Mouse (Mus musculus) liver, embryonic 12.5 days (tissue): ENCODE measurements around the gene Afap1. TPM values are rescaled to one million over a fixed set of nuclear protein-coding genes. Genes with fewer than 3 reads are reported as not detected.

Experiments used
- ATAC-seq: fragments of 200-750 bp; cut with Nextera tagmentation; 2 replicates; pipeline ENCODE4 v1.8.0; 2017; ENCODE audit warnings: moderate number of reproducible peaks, mild to moderate bottlenecking, moderate library complexity
- H3K27ac ChIP-seq: fragments of 300-500 bp; sonication (generic); 2 replicates; pipeline ENCODE4 v1.5.1; 2016; ENCODE audit warnings: mild to moderate bottlenecking
- H3K27me3 ChIP-seq: fragments of 300-500 bp; sonication (generic); replicated peaks from 2 replicates; pipeline ENCODE4 v1.6.1; 2016; ENCODE audit warnings: mild to moderate bottlenecking, moderate library complexity
- H3K36me3 ChIP-seq: fragments of 300-500 bp; sonication (generic); 2 replicates; pipeline ENCODE4 v1.6.1; 2016; ENCODE audit warnings: mild to moderate bottlenecking, moderate library complexity
- H3K4me1 ChIP-seq: fragments of 300-500 bp; sonication (generic); 2 replicates; pipeline ENCODE4 v1.6.1; 2016
- H3K4me2 ChIP-seq: fragments of 300-500 bp; sonication (generic); 2 replicates; pipeline ENCODE4 v1.6.1; 2016; ENCODE audit warnings: mild to moderate bottlenecking, moderate library complexity
- H3K4me3 ChIP-seq: fragments of 300-500 bp; sonication (generic); 2 replicates; pipeline ENCODE4 v1.5.1; 2016; ENCODE audit warnings: mild to moderate bottlenecking, moderate library complexity
- H3K9ac ChIP-seq: fragments of 300-500 bp; sonication (generic); 2 replicates; pipeline ENCODE4 v1.6.1; 2016; ENCODE audit warnings: mild to moderate bottlenecking, moderate library complexity
- H3K9me3 ChIP-seq: fragments of 300-500 bp; sonication (generic); replicated peaks from 2 replicates; pipeline ENCODE4 v1.6.1; 2016; ENCODE audit warnings: mild to moderate bottlenecking, moderate library complexity
- WGBS: fragments of 180-500 bp; shearing (Covaris S2); methylation state at CpG from one replicate; pipeline ENCODE4 v1.1.7; 2016; ENCODE audit not compliant: insufficient replicate concordance; 5-methylcytosine and 5-hydroxymethylcytosine counted together
- polyA plus RNA-seq: library from polyadenylated mRNA; unstranded; fragments of >200 nt; fragmentation: Nextera tagmentation; extraction: Ambion mirVana; gene quantifications from 2 replicates; pipeline ENCODE4 v1.2.1, GENCODE M21; 2016

The Afap1 gene
- polyA plus RNA-seq, 1 experiment from 2014 or later: 2.7 TPM

GRCm38 (mm10) chr5:35898994-35899393 is 5.9 kb downstream of the Afap1 start:
- no peak overlapping the region for H3K27ac ChIP-seq
- peaks cover 17% of the 10 kb centered on the region; the same call in 1 of the 2 replicates for H3K4me1 ChIP-seq
- H3K4me3 ChIP-seq: no peak overlapping the region
- no peaks in the 10 kb centered on the region for H3K36me3 ChIP-seq
- no peak overlapping the region for H3K4me2 ChIP-seq
- no peak for ATAC-seq
- WGBS: 68% methylated on average over 3 of the region's 3 CpGs
- no peaks in the 10 kb centered on the region for H3K9me3 ChIP-seq
- H3K9ac ChIP-seq: no peak overlapping the region
- H3K27me3 ChIP-seq: peaks cover 25% of the 10 kb centered on the region

DNA sequence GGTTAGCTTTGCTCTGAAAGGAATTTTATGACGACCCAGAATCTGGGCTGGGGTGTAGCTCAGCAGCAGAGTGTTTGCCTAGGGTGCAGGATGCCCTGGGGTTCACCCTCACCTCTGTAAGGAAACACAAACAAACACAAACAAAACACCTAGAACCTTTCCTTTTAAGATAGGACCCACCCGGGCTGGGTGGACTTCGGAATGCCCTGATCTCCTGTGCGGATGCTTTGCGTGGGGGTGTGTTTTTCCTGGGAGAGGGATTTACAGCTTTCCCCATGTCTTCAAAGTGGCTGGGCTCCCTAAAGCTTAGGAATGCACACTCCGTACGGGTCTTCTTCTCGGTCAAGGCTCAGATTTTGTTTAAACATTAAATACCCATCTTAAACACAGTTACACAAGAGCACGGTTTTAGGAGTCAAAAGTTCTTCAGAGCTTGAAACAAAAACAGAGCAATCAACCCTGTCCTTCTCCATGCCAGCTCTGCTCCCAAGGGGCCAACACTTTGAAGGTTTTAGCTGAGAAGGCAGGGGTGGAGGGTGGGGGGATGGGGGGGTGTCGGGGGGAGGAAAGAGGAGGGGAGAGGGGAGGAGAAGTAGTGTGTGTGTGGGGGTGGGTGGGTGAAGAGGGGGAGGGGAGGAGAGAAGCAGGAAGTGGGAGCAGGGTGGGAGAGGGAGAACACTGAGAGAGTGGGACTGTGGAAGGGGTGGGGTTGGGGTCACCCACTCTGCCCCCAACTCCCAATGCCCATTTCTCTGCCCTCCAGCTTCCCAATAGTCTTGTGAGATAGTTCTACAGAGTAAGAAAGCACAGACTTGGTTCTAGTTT is 7.5 kb downstream of the Afap1 start:
- Histone ChIP-seq H3K4me2 (peak overlapping the region; percentile 15), H3K9ac (no peak overlapping the region), H3K4me1 (peaks cover 15% of the 10 kb centered on the region; the same call in 1 of the 2 replicates), H3K4me3 (no peak overlapping the region), H3K36me3 (no peaks in the 10 kb centered on the region), H3K27me3 (peaks cover 9% of the 10 kb centered on the region), H3K9me3 (no peaks in the 10 kb centered on the region), H3K27ac (no peak overlapping the region)
- ATAC-seq: no peak
- WGBS: 31% methylated on average over 9 of the region's 10 CpGs

DNA sequence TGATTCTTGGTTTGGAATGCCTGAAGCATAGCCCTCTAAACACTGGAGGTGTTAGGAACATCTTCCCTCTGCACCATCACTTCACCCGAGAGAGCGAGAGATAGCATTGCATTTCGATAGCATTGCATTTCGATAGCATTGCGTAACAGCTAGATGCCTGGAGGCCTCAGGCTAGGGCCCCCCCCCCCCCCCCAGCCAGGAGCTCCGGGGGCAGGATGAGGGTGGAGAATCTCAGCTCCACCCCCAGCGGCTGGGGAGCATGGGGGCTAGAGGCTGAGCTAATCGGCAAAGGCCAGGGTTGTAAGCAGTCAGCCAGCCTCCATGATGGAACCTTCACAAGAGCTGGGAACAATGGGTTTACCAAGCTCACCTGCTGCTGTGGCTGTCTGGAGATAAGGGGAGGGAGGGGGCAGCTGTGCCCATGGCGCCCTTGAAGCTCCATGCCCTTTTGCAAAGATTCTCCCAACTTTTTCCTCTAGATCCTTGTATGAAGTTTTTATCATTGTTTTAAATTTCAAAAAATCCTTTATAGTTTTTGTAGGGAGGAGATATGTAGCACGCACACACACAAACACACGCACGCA is 8.2 kb downstream of the Afap1 start:
- H3K27me3 ChIP-seq: peaks cover 3% of the 10 kb centered on the region
- H3K27ac ChIP-seq: no peak overlapping the region
- H3K4me1 ChIP-seq: peaks cover 15% of the 10 kb centered on the region; the same call in 1 of the 2 replicates
- ATAC-seq: no peak
- no peaks in the 10 kb centered on the region for H3K36me3 ChIP-seq
- no peak overlapping the region for H3K9ac ChIP-seq
- H3K4me3 ChIP-seq: no peak overlapping the region
- H3K9me3 ChIP-seq: no peaks in the 10 kb centered on the region
- 34% methylated on average over 11 of the region's 12 CpGs for WGBS
- peak overlapping the region; percentile 15 for H3K4me2 ChIP-seq

DNA sequence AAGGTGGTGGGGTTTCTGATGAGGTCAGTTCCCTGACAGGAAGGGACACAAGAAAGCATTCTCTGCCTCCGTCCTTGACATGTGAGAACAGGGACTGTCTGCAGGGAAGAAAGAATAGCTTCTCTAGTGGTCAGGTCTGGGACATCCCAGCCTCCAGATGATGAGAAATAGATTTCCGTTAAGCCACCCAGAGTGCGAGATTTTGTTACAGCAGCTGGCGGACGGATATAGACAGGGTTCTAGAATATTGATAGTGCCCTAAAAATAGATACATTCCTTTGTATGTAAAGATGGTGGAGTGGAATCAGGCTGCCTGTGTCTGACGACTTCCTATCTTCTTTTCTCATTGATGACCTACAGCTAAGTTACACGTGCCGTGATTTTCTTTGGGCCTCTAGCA is 10.3 kb downstream of the Afap1 start:
- no peak for ATAC-seq
- Histone ChIP-seq H3K9me3 (no peaks in the 10 kb centered on the region), H3K4me1 (peaks cover 15% of the 10 kb centered on the region; the same call in 1 of the 2 replicates), H3K36me3 (no peaks in the 10 kb centered on the region), H3K9ac (no peak overlapping the region), H3K4me3 (no peak overlapping the region), H3K27ac (no peak overlapping the region), H3K27me3 (no peaks in the 10 kb centered on the region), H3K4me2 (no peak overlapping the region)
- WGBS: 59% methylated on average over 8 of the region's 8 CpGs

DNA sequence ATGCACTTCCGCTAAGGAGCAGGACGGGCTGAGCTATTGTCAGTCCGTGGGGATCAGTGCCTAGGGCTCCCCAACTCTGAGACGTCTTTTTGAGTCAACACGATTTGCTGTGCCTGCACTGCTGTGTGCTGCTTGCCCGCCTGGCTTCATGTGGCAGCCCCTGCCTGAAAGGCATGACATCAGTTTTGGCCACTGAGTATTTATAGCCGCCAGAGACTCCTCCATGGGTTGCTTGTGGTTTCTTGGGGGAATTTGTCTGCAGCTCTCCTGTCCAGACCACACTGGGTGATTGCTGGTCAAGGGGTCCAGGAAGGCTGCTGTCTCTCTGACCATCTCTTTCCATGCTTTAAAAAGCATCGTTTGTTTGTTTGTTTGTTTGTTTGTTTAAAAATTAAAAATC is 12.2 kb downstream of the Afap1 start:
- H3K27ac ChIP-seq: no peak overlapping the region
- WGBS: 34% methylated on average over 8 of the region's 8 CpGs

DNA sequence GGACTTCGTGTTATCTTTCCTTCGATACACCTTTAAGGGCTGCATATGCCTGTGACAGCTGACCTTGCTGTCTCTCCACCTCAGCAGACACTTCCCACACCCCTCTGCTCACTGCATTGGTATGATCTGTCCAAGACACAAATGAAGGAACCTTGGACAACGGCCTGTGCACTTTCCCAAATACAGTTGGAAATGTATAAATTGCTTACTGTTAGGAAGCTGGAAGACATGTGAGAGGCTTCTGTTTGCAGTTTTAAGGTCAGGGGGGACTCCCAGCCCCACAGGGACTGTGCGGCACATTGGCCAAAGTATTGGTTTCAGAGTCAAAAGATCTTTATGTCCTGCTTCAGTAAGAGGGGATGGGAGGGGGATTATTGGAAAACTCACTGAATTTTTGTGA is 14.0 kb downstream of the Afap1 start:
- Histone ChIP-seq H3K4me3 (no peak overlapping the region), H3K9me3 (no peaks in the 10 kb centered on the region), H3K27ac (no peak overlapping the region), H3K36me3 (no peaks in the 10 kb centered on the region), H3K27me3 (no peaks in the 10 kb centered on the region), H3K4me1 (peaks cover 4% of the 10 kb centered on the region; the same call in 1 of the 2 replicates), H3K9ac (no peak overlapping the region), H3K4me2 (no peak overlapping the region)
- WGBS: 69% methylated on average over 4 of the region's 4 CpGs
- ATAC-seq: no peak

More for the DNA sequence above, 12.2 kb downstream of the Afap1 start:
- no peak for ATAC-seq
- Histone ChIP-seq H3K27me3 (no peaks in the 10 kb centered on the region), H3K4me1 (peaks cover 16% of the 10 kb centered on the region; the same call in 1 of the 2 replicates), H3K36me3 (no peaks in the 10 kb centered on the region), H3K9me3 (no peaks in the 10 kb centered on the region), H3K9ac (no peak overlapping the region), H3K4me2 (no peak overlapping the region), H3K4me3 (no peak overlapping the region)

- H3K27me3 ChIP-seq: no peaks in the 10 kb centered on the region
- H3K9ac ChIP-seq: no peak overlapping the region
- no peaks in the 10 kb centered on the region for H3K9me3 ChIP-seq
- H3K27ac ChIP-seq: no peak overlapping the region
- no peak overlapping the region for H3K4me3 ChIP-seq
- 67% methylated on average over 15 of the region's 15 CpGs for WGBS
- H3K4me2 ChIP-seq: no peak overlapping the region
- H3K4me1 ChIP-seq: peaks cover 4% of the 10 kb centered on the region; the same call in 1 of the 2 replicates
- no peaks in the 10 kb centered on the region for H3K36me3 ChIP-seq
- no peak; the same call in 1 of the 2 replicates for ATAC-seq
Observed at GRCm38 (mm10) chr5:35907633-35908426, 14.7 kb downstream of the Afap1 start.

GRCm38 (mm10) chr5:35908626-35909443 is 15.7 kb downstream of the Afap1 start:
- ATAC-seq: no peak
- Histone ChIP-seq H3K36me3 (no peaks in the 10 kb centered on the region), H3K9me3 (no peaks in the 10 kb centered on the region), H3K4me1 (peaks cover 4% of the 10 kb centered on the region; the same call in 1 of the 2 replicates), H3K27me3 (no peaks in the 10 kb centered on the region), H3K27ac (no peak overlapping the region), H3K9ac (no peak overlapping the region), H3K4me2 (no peak overlapping the region), H3K4me3 (no peak overlapping the region)
- 60% methylated on average over 13 of the region's 13 CpGs for WGBS

DNA sequence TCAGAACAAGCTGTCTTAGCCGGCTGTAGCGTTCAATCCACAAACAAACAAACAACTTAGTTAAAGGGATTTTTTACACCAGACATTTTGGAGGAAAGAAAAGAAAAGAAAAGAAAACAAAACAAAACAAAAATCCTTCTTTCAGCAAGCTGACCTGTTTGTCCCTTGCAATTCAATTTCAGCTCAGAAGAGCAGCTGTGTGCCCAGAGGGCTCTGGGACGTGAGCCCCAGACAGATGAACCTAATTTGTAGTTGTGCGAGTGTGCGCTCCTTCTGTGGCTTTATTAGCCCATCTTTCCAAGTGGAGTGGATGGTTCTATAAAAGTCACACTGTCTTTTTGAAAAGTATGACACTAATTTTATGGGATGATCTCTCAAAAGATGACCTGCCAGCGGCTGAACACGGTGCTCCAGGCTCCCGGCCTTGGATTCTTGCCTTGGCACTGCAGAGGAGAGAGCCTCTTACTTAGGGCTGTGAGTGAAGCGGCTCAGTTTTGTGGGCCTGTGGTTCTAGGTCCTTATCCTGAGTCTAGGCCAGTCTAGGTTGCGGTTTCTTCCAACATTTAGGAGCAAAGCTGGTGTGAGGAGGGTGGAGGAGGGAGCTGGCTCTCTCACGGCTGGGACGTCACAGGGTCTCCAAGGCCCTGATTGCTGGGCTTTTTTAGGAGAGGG is 22.6 kb downstream of the Afap1 start:
- H3K4me3 ChIP-seq: no peak overlapping the region
- no peak overlapping the region for H3K9ac ChIP-seq
- H3K9me3 ChIP-seq: no peaks in the 10 kb centered on the region
- 0 out of 2 replicates have a peak, but pooled peaks cover 3% of the 10 kb centered on the region for H3K4me1 ChIP-seq
- no peak overlapping the region for H3K27ac ChIP-seq
- ATAC-seq: no peak
- no peaks in the 10 kb centered on the region for H3K27me3 ChIP-seq
- no peak overlapping the region for H3K4me2 ChIP-seq
- H3K36me3 ChIP-seq: no peaks in the 10 kb centered on the region
- WGBS: 79% methylated on average over 12 of the region's 12 CpGs

DNA sequence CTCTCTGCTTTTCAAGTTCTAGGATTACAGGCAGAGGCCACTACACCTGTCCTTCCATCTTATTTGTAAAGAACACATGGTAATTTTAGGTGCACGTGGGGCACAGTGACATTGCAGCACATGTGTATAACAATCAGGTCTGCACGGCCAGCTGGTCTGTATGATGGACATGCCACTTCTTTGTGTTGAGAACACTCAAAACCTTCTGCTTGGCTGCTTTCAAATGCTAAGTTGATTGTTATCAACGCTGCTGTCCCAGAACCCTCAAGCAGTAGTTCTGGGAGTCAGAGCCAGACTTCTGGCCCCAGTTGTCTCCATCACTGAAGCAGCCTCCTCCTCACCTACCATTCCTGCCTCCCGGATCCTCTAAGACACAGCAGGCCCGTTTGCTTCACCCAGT is 23.5 kb downstream of the Afap1 start:
- Histone ChIP-seq H3K4me2 (no peak overlapping the region), H3K27ac (no peak overlapping the region), H3K27me3 (no peaks in the 10 kb centered on the region), H3K9me3 (no peaks in the 10 kb centered on the region), H3K4me3 (no peak overlapping the region), H3K36me3 (no peaks in the 10 kb centered on the region), H3K9ac (no peak overlapping the region), H3K4me1 (0 out of 2 replicates have a peak, but pooled peaks cover 3% of the 10 kb centered on the region)
- 71% methylated on average over 5 of the region's 5 CpGs for WGBS
- no peak for ATAC-seq

GRCm38 (mm10) chr5:35918387-35918786 is 25.3 kb downstream of the Afap1 start:
- Histone ChIP-seq H3K4me2 (no peak overlapping the region), H3K9me3 (no peaks in the 10 kb centered on the region), H3K27me3 (no peaks in the 10 kb centered on the region), H3K36me3 (no peaks in the 10 kb centered on the region), H3K27ac (no peak overlapping the region), H3K9ac (no peak overlapping the region), H3K4me3 (no peak overlapping the region), H3K4me1 (0 out of 2 replicates have a peak, but pooled peaks cover 3% of the 10 kb centered on the region)
- 51% methylated on average over 8 of the region's 8 CpGs for WGBS
- ATAC-seq: no peak
